Mouse (Mus musculus): ENCODE measurements around the gene Tnnt2. TPM values are rescaled to one million over a fixed set of nuclear protein-coding genes. Genes with fewer than 3 reads are reported as not detected.

The Tnnt2 gene
- polyA plus RNA-seq (2016; fragmentation: Nextera tagmentation; extraction: Ambion mirVana) = 0.45 TPM in 1 of 2 replicates, not detected in the other

GRCm38 (mm10) chr1:135835716-135836483 lies at the start of gene Tnnt2:
TSS of gene Tnnt2 (plus strand) at chr1:135836354.
- H3K27ac ChIP-seq = no peak within 1 kb of the TSS
- DNase-seq (ENCODE audit: extremely low spot score, low spot score) = no peak
- 52% methylated on average over 9 of the region's 9 CpGs for WGBS
- peaks cover 20% of the 10 kb centered on the region for H3K4me1 ChIP-seq
- no peaks in the 10 kb centered on the region for H3K9me3 ChIP-seq
- H3K4me3 ChIP-seq = no peak within 1 kb of the TSS
- H3K36me3 ChIP-seq (replicated peaks) = no peaks in the 10 kb centered on the region
- 0 out of 2 replicates have a peak, but pooled peaks cover 7% of the 10 kb centered on the region for H3K27me3 ChIP-seq (ENCODE audit: poor library complexity, severe bottlenecking)

DNA sequence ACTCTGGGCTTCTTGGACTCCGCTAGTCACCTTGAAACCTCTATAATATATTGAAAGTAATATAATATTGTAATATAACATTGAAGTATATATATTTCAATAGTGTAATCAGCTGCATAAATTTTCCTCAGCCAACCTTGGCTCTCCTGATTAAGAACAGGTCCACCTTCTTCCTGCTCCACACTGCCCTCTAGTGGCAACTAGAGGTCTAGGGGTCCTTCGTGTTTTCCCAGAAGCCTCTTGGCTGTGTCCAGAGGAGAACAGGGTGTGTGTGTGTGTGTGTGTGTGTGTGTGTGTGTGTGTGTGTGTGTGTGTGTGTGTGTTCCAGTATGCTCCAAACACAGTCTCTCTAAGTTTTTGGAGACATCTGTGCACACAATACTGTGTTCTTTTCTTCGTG lies 48.4 kb upstream of the Tnnt2 start:
- no peaks in the 10 kb centered on the region for H3K36me3 ChIP-seq (replicated peaks)
- 48% methylated on average over 3 of the region's 3 CpGs for WGBS

DNA sequence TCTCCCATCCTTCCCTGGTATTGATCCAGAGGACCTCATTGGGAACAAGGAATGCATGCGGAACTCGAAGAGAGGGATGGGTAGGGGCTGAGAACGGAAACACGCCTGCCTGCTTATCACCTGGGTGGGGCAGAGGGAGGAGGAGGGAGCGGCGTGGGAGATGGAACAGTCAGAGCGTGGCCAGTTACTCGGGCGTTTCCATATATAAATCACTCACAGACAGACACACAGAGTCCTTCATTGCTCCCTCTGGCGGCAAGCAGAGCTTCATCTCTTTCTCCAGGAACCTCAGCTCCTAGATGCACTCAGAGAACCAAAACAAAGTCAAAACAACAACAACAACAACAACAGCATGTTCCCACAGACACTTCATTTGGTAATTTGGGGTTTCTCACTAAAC lies 47.4 kb upstream of the Tnnt2 start:
- no peak for DNase-seq (ENCODE audit: extremely low spot score, low spot score)
- H3K27ac ChIP-seq = no peak overlapping the region
- no peaks in the 10 kb centered on the region for H3K36me3 ChIP-seq (replicated peaks)
- peaks cover 24% of the 10 kb centered on the region for H3K4me1 ChIP-seq
- H3K27me3 ChIP-seq (ENCODE audit: poor library complexity, severe bottlenecking) = peaks cover 35% of the 10 kb centered on the region
- WGBS = 59% methylated on average over 10 of the region's 10 CpGs
- H3K4me3 ChIP-seq = no peak overlapping the region
- no peaks in the 10 kb centered on the region for H3K9me3 ChIP-seq

More for the DNA sequence above, 48.4 kb upstream of the Tnnt2 start:
- Histone ChIP-seq H3K4me1 (peaks cover 21% of the 10 kb centered on the region), H3K27ac (no peak overlapping the region), H3K9me3 (no peaks in the 10 kb centered on the region), H3K4me3 (no peak overlapping the region), H3K27me3 (ENCODE audit: poor library complexity, severe bottlenecking) (peaks cover 26% of the 10 kb centered on the region)
- peak; percentile 76 for DNase-seq (ENCODE audit: extremely low spot score, low spot score)

GRCm38 (mm10) chr1:135789815-135790214 lies 46.3 kb upstream of the Tnnt2 start:
- H3K9me3 ChIP-seq = no peaks in the 10 kb centered on the region
- H3K27ac ChIP-seq = 0 out of 2 replicates have a peak overlapping the region, but pooled peaks have one; percentile 11
- H3K27me3 ChIP-seq (ENCODE audit: poor library complexity, severe bottlenecking) = peaks cover 46% of the 10 kb centered on the region
- peak; percentile 75 for DNase-seq (ENCODE audit: extremely low spot score, low spot score)
- 16% methylated on average over 5 of the region's 5 CpGs for WGBS
- H3K4me1 ChIP-seq = peaks cover 35% of the 10 kb centered on the region
- no peaks in the 10 kb centered on the region for H3K36me3 ChIP-seq (replicated peaks)
- H3K4me3 ChIP-seq = no peak overlapping the region

DNA sequence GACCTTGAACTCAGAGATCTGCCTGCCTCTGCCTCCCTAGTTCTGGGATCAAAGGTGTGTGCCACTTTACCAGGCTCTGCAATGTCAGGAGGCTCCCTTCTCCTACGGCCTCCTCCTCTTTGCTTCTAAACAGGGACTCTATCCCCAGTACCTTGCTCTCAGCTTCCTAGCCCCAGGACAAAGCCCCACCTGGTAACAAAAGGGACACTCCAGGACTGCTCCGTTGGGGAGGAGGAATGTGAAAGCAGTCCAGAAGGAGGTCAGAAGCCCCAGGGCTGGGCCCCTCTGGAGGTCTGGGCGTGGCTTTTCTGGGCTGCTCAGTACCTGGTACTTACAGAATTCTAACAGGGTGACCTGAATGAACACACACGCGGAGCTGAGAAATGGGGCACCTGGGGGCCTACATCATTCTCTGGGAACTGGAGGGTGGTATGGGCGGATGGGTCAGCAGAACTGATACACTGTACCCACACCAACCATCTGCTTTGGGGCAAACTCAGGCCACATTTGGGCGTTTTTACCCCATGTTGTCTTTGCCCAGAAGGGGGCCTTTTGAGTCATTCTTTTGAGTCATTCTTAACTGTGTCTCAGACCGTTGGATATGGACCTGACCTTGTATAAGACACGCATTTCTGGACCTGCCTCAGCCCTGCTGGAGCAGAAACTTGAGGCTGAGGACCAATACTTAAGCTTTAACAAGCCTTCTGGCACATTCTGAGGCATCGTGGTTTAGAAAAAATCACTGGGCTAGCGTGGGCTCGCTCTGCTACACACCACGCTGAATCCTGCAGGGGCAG lies 43.8 kb upstream of the Tnnt2 start:
- no peaks in the 10 kb centered on the region for H3K36me3 ChIP-seq (replicated peaks)
- H3K27me3 ChIP-seq (ENCODE audit: poor library complexity, severe bottlenecking) = peaks cover 61% of the 10 kb centered on the region
- WGBS = 60% methylated on average over 13 of the region's 13 CpGs
- H3K4me1 ChIP-seq = peaks cover 43% of the 10 kb centered on the region
- DNase-seq (ENCODE audit: extremely low spot score, low spot score) = no peak
- no peaks in the 10 kb centered on the region for H3K9me3 ChIP-seq
- no peak overlapping the region for H3K4me3 ChIP-seq
- no peak overlapping the region for H3K27ac ChIP-seq

DNA sequence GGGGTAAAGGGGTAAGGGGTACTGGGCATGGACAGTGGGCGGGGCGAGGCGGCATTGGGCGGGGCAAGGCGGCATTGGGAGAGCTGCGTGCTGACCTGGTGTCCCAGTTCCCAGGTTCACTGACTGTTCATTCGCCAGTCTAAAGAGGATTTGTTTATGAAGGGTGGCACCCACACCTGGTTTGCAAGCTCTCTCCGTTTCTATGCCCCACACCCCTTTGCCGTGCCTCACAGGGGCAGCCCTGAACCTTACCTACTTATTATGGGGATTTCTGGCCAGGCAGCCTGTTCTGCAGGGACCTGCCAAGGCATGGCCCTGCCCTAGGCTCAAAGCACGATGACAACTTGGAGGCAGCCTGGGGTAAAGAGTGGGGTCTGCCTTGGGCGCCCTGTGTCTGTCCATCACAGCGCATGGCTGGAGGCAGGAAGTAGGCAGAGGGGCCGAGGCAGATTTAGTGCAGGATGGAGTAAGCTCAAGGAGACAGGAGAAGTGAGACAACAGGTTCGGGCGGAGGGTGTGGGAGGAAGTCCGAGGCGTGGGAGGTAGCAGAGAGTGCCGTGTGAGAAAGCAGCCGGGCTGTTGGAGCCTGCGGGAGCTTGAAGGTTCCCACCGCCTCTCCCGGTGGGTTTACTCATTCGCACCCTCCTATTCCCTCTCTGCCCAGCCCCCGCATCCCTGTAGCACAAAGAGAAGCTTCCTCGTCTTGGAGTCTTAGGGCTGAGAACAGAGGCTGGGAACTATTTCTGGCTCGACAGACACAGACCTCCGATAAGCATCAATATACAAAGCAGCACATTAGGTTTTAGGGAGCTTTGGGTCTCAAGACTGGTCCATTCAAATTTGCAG lies 42.6 kb upstream of the Tnnt2 start:
- WGBS = 17% methylated on average over 27 of the region's 27 CpGs

DNA sequence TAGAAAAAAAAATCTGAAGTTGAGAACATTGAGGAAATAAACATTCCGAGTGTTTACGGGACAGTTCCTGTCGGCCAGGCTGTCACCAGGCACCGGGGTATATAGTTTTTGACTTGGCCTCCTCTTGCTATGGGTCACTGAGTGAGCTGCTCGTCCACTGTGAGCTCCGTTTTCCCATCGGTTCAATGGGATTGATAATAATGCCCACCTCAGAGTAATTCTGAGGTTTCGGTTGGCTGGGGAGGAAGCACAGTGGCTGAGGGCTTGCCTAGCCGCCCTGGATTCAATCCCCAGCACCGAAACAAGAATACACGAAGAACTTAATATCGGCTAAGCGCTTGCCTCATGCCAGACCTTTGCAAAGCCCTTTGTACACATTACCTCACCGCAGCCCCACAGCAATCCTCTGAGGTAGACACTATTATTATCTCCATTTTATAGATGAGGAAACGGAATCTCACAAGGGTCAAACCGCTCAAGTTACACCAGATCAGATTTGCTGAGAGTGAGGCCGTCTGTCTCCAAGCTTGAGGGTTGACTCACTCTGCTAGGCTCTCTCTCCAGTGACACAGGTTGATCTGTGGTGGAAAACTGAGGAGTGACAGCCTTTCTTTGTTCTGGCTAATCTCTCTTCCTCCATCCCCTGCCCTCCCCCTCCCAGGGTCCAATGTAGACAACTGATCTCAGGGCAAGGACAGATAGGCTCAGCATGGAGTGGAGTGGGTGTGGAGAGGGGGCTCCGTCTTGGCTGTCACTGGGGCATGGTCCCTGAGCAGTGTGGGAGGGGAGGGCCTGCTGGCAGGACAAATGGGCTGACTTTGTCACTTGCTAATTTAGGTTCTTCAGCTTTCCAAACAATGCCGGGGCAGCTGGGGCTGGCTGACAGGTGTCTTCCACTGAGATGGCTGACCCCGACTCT lies 41.7 kb upstream of the Tnnt2 start:
- WGBS = 47% methylated on average over 20 of the region's 20 CpGs
- Histone ChIP-seq H3K4me1 (peaks cover 43% of the 10 kb centered on the region), H3K27me3 (ENCODE audit: poor library complexity, severe bottlenecking) (peaks cover 61% of the 10 kb centered on the region), H3K4me3 (peak overlapping the region; percentile 37), H3K27ac (0 out of 2 replicates have a peak overlapping the region, but pooled peaks have one; percentile 48), H3K9me3 (no peaks in the 10 kb centered on the region), H3K36me3 (replicated peaks) (no peaks in the 10 kb centered on the region)
- DNase-seq (ENCODE audit: extremely low spot score, low spot score) = no peak

More for the DNA sequence above, 42.6 kb upstream of the Tnnt2 start:
- no peak for DNase-seq (ENCODE audit: extremely low spot score, low spot score)
- Histone ChIP-seq H3K36me3 (replicated peaks) (no peaks in the 10 kb centered on the region), H3K9me3 (no peaks in the 10 kb centered on the region), H3K4me1 (peaks cover 42% of the 10 kb centered on the region), H3K27ac (peak overlapping the region; percentile 40), H3K27me3 (ENCODE audit: poor library complexity, severe bottlenecking) (peaks cover 61% of the 10 kb centered on the region), H3K4me3 (peak overlapping the region; percentile 37)

- no peak for DNase-seq (ENCODE audit: extremely low spot score, low spot score)
- H3K4me3 ChIP-seq = no peak overlapping the region
- no peak overlapping the region for H3K27ac ChIP-seq
- H3K36me3 ChIP-seq (replicated peaks) = no peaks in the 10 kb centered on the region
- peaks cover 36% of the 10 kb centered on the region for H3K27me3 ChIP-seq (ENCODE audit: poor library complexity, severe bottlenecking)
- no peaks in the 10 kb centered on the region for H3K9me3 ChIP-seq
- peaks cover 37% of the 10 kb centered on the region for H3K4me1 ChIP-seq
- 81% methylated on average over 1 of the region's 1 CpGs for WGBS
These were observed 37.7 kb upstream of the Tnnt2 start for GRCm38 (mm10) chr1:135798492-135798891.

DNA sequence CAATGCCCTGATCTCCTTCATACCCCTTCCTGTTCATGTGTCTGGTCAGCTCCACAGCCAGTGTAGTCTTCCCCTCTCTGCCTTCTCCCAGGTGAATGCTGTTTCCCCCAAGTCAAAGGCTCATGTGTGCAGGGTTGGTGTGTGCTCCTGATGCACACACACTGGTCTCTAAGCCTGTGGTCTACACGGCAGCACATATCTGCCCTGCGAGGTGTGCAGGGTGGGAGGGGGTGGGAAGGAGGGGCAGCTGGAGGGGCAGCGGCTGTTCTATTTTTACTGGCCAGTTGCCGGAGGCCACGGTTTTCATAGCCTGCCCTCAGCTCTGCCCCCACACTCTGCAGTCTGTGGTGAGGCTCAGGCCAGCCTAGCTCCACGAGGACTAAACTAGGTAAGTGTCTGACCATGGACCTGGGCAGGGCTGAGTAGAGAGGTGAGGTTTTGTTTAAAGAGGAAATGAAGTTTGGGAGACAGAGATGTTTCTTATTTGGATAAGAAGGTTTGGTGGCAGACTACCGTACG lies 37.0 kb upstream of the Tnnt2 start:
- H3K27me3 ChIP-seq (ENCODE audit: poor library complexity, severe bottlenecking) = peaks cover 29% of the 10 kb centered on the region
- WGBS = 75% methylated on average over 8 of the region's 8 CpGs
- no peak overlapping the region for H3K27ac ChIP-seq
- H3K9me3 ChIP-seq = no peaks in the 10 kb centered on the region
- DNase-seq (ENCODE audit: extremely low spot score, low spot score) = no peak
- H3K36me3 ChIP-seq (replicated peaks) = no peaks in the 10 kb centered on the region
- H3K4me1 ChIP-seq = peaks cover 30% of the 10 kb centered on the region
- H3K4me3 ChIP-seq = no peak overlapping the region

GRCm38 (mm10) chr1:135800192-135800950 lies 35.8 kb upstream of the Tnnt2 start:
- no peak for DNase-seq (ENCODE audit: extremely low spot score, low spot score)

DNA sequence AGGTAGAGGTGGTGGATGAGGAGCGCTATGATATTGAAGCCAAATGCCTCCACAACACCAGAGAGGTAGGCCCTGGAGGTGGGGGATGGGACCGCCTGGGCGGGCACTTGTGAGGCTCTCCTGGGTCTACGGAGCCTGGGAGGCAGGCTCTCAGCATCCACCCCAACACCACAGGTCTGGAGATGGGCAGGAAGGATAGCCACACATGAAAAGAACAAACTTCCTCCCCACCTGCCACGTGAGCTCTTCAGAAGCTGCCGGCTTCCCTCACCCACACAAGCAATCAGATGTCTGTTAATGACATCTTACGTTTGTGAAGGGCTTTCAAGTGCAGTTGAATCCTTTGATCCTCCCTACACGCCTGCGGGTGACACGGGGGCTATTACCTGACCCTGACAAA lies 28.6 kb upstream of the Tnnt2 start:
- Histone ChIP-seq H3K4me3 (no peak overlapping the region), H3K27ac (no peak overlapping the region), H3K9me3 (no peaks in the 10 kb centered on the region), H3K4me1 (peaks cover 13% of the 10 kb centered on the region), H3K36me3 (replicated peaks) (no peaks in the 10 kb centered on the region), H3K27me3 (ENCODE audit: poor library complexity, severe bottlenecking) (peaks cover 14% of the 10 kb centered on the region)
- DNase-seq (ENCODE audit: extremely low spot score, low spot score) = no peak
- WGBS = 67% methylated on average over 10 of the region's 10 CpGs

More at GRCm38 (mm10) chr1:135800192-135800950, 35.8 kb upstream of the Tnnt2 start:
- peak overlapping the region; percentile 40 for H3K27ac ChIP-seq
- H3K27me3 ChIP-seq (ENCODE audit: poor library complexity, severe bottlenecking) = peaks cover 17% of the 10 kb centered on the region
- H3K4me1 ChIP-seq = peaks cover 18% of the 10 kb centered on the region
- no peaks in the 10 kb centered on the region for H3K9me3 ChIP-seq
- WGBS = 67% methylated on average over 8 of the region's 8 CpGs
- H3K36me3 ChIP-seq (replicated peaks) = no peaks in the 10 kb centered on the region
- no peak overlapping the region for H3K4me3 ChIP-seq

Measured in forebrain, embryonic 10.5 days (tissue).